Mouse (Mus musculus) lung, postnatal 4 days (tissue): ENCODE data around the gene Zbtb16.

Experiments used
- DNase-seq, 2 experiments: peaks; one replicate each; pipeline ENCODE4 v3.0.0; 2021

Gene Zbtb16

DNA sequence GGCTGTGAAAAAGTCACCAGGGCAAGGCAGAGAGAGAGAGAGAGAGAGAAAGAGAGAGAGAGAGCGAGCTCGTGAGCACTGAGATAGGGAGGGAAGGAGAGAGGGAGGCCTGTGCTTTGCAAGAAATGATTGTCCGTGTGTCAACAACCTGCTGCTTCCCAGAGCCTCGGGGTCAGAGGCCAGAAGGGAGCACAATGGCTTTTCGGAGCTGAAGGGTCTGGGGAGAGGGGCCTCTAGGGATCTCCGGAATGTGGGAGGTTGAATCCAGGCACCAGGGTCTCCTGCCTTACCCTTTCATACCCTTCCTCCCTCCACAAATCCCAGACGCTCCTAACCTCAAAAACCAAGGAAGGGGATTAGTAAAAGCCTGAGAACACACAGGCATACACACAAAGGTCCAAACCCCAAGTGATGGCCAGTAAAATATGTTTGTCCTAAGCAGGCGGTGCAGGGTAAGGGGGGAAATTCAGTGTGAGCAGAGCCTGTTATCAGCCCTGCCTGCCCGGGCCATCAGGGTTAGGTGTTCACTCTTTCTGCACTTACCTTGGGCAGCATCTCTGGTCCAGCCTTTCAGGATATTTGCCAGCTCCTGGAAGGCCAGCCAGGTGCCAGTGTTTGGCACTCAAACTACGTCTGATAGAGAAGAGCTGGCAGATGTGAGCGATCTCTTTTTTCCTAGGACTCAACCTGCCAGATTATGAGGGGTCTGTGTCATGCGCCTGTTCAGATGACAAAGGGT is 139.1 kb downstream of the Zbtb16 start:
- no peak for DNase-seq

DNA sequence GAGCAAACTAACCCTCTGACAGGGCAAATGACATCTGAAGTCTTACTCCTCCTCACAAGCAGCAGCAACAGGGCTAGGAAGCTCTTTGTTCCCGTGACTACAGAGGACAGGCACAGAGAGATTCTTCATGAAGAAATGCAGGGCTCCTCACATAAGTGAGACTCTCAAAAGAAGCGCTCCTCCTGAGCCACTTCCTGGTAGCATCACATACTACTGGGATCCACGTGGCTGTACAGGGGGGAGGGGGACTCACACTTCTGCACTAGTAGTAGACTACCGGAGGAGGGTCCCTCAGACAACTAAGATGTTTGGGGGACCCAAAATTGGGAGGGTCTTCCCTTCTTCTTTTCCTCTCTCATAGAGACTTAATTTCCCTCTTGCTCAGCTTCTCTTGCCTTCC is 139.7 kb downstream of the Zbtb16 start:
- no peak for DNase-seq

DNA sequence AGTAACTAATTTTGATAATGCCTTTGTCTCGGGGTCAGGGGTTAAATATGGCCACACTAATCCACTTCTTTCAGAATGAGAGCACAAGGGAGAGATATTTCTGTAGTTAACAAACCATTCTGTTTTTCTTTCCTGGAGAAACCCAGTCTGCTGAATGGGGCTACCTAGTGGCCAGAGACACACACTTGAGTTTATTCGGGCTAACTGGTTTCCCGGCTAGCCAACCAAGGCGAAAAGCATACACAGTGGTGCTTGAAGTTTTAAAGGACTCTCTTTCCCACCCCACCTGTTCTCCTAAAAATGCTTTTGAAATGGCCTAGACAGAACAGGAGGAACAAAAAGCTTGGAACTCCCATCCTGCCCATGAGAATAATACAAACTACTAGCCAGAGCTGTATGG is 140.2 kb downstream of the Zbtb16 start:
- DNase-seq: no peak

DNA sequence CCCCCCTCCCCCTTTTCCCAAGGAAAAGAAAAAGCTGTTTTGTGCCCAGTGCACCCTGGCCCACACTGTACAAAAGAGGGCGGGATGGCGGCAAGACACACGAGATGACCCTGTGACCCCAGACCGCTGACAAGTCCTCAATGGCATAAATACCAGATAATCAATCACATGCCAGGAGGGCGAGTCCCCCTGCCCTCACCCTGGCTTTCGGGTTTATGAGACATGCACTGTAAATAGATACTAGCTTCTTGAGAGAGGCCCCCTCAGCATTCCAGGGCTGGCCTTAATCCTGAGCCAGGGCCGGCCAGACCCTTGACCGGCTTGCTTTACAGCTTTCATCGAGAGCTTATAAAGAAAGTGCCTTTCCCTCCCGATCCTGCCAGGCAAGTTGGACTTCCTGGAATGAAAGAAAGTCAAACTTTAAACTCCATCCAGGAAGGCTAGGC is 141.4 kb downstream of the Zbtb16 start:
- peak; percentile 41 to 59 for DNase-seq

DNA sequence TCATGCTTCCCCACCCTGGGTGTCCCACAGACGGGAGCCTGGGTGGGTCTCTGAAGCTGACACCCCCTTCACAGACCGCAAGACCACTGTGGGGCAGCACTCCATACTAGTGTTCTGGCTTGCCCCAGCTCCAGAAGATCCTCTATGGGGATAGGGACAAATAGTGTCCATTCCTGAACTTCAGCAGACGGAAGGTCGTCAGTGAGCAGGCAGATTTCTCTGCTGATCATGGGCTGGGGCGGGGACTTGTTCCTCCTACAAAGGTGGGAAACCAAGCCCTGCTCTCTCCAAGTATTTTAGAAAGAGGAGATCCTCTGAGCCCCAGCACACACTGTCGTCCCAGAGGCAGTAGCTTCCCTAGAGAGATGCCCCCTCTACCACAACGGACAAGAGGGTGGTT is 142.3 kb downstream of the Zbtb16 start:
- no peak for DNase-seq

DNA sequence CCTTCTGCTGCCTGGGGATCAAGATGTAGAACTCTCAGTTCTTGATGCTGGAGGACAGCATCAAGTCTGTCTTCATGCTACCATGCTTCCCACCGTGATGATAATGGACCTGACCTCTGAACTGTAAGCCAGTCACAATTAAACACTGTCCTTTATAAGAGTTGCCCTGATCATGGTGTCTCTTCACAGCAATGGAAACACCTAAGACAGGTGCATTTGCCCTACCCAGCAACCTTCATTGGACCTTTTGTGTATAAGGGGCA is 146.4 kb downstream of the Zbtb16 start:
- no peak for DNase-seq

DNA sequence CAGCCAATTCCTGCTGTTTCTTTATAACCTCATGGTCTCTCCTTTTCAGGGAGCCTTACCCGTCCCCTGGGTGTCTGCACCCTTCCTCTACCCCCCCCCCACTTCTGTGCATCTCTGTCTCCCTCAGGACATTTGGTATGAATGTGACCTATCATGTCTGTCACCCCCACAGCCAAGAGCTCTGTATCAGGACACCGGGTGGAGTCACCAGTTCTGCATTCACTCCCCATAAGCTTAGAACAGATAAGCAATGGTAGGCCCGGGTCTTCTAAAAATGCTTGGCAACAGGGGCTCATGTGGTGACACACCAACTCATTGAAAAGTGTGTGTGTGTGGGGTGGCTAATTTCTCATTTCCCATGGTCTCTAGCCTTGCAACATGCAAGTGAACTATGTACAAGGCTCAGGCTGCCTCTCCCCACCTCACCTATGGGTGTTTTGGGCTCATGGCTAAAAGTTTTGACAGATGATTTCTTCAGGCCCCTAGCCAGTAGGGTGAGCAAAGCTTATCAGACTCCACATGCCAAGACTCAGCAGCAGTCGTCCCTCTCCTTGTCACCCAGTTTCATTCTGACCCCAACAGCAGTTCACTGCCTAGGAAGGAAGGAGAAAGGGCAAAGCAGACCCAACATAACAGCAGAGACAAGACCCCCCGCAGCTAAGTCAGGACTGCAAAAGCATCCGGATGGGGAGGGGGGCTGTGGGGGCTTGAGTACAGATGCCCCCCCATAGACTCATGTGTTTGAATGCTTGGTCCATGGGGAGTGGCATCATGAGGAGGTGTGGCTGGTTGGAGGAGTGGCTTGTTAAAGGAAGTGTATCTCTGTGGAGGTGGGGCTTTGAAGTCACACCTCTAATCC is 146.9 kb downstream of the Zbtb16 start:
- no peak for DNase-seq

DNA sequence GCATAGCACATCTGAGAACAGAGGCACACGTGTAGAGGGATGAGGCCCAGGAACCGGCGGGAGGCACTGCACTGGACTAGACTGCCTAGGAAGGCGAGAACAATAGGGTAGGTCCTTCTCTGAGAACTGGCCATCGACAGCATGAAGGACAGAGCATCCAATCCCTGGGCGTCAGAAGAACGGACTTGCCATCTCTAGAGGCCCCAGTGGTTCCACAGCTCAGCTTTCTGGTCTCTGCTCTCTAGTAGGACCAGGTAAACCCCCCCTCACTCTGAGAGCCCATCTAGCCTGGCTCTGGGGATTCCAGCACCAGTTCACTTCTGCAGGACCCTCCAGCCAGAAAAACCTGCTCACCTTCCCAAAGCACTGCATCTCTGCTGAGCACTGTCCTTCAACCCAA is 148.1 kb downstream of the Zbtb16 start:
- no peak for DNase-seq

DNA sequence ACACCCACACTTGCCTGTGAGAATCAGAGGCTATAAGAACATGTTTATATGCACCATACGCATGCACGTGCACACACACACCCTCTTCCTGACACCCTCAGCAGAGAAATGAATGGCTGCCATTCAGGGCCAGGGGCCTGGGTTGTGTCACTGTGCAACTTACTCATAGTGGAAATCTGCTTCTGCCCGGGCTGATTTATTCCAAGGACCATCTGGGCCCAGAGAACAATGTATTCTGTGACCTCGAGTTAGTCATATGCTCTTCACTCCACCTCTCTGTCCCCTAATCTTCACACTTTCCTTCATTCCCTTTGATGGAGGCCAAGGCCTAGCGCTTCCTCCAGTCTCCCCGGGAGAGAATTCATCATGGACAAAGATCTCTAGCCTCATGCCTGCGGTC is 150.3 kb downstream of the Zbtb16 start:
- no peak for DNase-seq

DNA sequence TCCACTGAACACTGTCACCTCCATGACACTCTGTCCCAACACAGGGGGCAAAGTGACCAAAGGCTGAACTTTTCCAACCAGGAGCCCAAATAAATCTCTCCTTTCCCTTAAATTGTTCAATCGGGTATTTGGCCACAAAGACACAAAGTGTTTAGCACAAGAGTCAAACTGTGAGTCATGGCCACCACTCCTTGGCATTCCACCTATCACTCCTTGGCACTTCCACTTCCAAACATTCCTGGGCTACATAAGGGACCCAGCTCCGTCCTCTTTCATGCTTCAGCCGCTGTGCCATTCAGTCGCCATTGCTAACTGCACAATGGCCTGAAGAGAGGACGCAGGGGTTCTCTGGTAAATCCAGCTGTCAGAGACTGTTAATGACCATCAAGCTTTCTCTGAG is 151.9 kb downstream of the Zbtb16 start:
- DNase-seq: no peak

DNA sequence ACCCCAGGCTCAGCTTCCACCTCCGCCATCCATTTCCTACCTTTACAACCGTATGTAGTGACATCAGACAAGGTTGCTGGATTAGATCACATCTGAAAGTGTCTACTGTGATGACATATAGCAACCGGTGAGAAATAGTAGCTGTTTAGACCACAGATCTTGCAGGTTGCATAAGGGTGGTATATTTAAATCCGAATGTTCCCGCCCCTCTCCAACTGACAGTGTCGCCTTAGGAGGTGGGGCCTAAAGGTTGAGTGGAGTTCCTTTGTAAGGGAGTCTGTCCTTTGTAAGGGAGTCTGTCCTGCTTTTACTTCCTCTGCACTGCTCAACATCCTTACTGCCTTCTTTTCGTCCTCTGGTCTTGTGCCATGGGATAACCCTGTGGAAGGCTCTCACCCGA is 154.8 kb downstream of the Zbtb16 start:
- DNase-seq: no peak

DNA sequence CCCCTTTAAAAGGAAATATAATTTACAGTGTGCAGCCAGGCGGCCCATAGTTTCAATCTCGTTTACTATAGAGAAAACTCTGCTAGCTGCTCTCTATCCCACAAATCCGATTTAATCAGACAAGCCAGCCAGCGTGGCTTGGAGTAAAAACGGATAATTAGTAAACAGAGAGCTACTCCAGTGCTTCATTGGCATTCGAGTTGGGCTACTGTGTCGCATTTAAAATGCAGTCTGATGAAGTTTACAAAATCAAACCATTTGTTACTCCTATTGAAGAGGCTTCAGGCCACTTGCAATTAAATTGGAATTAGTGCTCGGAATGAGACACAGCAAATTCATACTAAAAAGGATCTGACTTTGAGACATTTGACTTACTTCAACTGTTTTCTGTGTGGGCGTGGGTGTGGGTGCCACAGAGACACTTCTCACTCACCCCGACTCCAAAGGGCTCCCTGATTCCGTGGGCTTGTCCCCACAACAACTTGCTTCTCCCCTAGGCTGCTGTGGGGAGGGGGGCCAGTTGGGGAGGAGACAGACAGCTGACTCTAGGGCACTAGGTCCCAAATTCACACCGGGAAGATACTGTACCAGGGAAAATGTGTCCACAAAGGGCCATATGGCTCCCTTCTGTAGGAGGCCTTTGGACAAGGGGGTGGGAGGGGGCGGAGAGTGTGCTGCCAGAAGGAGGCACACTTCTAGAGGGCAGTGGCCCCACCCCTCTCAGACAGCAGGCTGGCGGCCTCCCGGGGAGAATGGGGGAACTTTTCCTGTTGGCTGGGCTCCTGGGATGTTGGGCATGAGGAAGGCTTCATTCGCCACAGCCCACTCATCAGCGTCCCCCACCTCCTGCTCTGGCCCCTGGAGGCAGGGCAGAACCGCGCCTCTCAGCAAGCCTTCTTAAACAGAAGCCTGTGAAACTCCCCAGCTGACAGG is 157.3 kb downstream of the Zbtb16 start:
- peak; percentile 64 to 80 for DNase-seq

DNA sequence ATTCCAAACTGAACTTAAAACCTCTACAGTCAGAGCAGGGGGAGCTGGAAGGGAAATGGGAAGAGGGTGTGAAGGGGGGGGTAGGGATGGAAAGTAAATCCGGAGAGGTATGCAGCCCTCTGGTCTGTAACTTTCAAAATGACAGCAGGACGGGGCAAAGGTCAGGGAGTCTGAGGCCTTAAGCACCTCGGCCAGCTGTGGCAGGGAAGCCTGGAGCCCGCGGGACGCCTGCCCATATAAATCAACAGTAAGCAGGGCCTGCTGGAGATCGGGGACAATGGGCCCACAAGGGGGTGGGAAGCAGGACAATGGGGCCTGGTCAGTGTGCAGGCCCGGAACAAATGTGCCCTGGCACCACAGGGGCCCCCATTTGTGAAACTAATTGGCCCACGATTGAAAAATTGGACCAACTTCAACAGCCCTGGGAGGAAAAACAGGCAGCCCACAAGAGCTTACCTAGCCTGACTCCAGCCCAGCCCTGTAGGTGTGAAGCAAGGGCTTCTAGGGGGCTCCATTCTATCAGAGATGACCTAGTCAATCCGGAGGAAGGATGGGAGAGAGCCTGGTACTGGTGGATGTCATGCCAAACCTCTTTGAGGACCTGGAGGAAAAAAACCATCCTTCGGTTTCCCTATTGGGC is 160.8 kb downstream of the Zbtb16 start:
- DNase-seq: peak; percentile 25 to 50

DNA sequence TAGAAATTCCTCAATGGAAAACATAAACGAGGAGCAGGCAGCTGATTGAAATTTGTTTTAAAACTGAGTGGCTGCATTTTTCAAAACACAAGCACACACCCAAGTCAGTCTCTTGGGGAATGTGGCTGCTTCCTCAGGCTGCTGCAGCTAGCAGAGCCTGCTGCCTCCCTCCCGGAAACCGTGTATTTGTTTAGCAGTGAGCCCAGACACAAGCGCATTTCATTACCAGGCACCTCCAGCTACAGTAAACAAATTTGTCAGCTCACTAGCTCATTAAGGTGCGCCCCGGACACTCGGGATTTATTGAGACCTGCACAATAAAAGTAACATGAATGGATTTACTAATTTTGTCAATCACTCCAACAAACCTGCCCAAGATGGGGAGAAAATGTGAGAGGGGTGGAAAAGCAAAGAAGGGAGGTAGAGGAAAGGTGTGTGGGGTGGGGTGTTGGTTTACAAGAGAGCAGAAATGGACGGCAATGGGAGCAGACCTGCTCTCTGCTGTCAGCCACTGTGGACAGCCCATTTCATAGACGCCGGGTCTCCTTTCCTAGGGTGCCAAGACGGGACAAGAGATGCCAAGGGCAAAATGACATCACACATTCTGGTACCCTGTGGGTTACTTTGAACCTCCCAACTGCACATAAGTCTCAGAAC is 161.5 kb downstream of the Zbtb16 start:
- peak; percentile 48 to 61 for DNase-seq

DNA sequence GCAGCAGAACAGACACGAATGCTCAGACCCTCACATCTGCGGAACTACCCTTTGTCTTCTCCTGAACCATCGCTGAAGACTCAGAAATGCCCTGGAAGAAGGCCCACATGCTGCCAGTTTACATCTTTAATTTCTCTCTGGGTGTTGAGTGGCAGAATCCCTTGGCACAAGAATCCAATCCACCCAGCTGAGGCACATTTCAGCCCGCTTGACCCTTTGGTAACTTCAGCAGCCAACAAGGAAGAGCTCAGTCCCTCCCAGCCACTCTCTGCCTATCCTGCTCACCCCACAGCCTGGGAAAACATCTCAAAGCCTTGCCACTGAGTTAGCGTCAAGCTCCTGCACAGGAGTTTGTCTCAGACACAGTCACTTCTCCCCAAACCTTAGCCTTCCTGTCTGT is 162.2 kb downstream of the Zbtb16 start:
- DNase-seq: no peak

DNA sequence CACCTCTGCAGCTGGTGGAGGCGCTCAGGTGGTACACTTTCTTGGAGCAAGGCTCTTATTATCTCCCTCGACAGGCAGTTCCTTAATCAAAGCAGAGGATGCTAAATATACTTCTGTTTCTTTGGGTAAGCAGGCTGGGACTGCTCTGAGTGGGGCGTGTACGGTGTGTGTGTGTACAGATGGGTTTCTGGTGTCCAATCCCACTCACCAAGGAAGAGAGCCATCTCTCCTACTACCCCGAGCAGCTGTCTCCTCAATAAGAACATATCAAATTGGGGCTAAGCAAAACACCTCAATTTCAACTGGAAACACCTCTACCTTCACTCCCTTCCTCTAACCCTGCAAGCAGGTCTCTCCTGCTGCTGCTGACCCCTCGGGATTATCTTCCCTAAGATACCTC is 162.8 kb downstream of the Zbtb16 start:
- no peak for DNase-seq

DNA sequence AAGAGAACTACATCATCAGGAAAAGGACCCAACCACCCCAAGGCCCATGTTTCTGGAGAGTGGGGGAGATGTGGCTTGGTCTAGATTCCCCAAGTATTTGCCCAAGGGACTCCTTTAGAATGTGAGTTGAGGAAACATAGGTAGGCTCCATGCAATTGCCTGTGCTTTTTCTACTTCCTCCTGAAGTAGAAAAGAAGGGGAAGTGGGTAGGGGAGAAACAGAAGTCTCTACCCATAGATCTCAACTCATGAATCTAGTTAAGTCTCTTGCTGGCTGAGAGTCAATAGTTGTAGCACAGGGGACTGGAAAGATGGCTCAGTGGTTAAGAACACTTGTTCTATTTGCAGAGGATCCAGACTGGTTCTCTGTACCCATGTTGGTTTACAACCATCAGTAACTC is 164.2 kb downstream of the Zbtb16 start:
- no peak for DNase-seq

DNA sequence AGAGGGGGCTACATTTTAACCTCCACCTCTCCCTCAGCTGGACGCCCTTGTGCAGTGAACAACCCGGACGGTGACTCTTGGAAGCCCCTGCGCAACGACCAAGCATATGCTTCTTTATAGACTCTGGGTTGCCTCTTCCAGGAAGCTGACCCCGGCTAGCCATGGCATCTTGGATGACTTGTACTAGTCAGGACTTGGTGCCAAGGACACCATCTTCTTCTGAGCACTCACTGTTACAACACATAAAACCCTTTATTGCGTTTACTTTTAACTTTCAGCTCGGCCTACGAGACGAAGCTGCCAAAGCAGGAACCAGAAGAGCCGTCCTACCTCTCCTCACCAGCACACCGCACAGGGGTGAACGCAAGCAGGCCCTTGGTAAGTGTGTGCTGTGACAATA is 165.9 kb downstream of the Zbtb16 start:
- no peak for DNase-seq

DNA sequence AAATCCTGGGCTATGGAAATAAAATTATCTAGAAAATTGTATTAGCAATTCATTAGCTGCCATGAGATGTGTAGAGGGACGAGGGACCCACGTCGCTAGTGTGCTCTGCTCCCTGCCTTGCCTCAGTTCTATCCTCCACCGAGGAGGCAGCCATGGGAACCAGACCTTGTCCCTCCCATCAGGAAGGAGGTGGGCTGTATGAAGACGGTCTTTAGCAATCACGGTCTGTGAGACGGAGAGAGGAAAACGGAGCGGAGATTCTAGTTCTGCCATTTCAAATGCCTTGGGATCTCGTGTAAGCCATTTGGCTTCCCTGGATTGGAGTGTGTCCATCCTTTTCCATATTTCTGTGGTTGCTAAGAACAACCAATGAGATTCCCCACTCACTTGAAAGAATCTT is 166.3 kb downstream of the Zbtb16 start:
- no peak for DNase-seq

DNA sequence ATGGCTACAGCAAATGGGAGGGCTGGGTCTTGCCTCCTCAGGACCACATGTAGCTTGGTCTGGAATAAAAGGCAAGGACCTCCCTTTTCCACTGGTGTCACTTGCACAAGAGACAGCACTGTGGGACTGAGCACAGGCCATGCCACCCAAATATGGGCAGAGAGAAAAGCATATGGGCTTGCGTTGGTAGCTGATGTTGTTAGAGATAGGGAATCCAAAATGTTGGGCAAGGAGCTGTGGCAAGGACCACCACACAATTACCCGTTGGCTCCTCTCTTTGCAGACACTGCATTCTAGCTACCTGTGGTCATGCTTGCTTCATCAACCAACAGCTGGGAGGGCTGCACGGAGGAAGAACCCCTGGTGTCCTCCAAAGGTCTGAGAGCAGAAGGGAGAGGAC is 169.3 kb downstream of the Zbtb16 start:
- DNase-seq: no peak

DNA sequence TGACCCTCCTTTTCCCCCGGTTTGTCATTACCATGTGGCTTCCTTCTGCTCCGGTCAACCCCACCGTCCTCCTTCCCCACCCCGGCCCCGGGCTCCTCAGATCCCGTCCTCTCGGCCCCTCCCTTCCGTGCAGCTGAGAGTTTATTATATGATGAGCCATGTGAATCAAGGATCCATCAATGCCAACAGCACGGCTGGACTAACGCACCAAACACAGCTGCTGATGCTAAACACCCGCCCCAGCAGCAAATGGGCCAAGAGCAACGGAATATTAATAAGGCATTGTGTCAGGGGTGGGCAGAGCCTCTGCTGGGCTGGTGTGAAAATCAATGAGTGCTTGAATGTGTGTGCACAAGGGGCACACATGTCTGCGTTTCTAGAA is 173.0 kb downstream of the Zbtb16 start:
- peak in 1 of 2 experiments; percentile 47 for DNase-seq

DNA sequence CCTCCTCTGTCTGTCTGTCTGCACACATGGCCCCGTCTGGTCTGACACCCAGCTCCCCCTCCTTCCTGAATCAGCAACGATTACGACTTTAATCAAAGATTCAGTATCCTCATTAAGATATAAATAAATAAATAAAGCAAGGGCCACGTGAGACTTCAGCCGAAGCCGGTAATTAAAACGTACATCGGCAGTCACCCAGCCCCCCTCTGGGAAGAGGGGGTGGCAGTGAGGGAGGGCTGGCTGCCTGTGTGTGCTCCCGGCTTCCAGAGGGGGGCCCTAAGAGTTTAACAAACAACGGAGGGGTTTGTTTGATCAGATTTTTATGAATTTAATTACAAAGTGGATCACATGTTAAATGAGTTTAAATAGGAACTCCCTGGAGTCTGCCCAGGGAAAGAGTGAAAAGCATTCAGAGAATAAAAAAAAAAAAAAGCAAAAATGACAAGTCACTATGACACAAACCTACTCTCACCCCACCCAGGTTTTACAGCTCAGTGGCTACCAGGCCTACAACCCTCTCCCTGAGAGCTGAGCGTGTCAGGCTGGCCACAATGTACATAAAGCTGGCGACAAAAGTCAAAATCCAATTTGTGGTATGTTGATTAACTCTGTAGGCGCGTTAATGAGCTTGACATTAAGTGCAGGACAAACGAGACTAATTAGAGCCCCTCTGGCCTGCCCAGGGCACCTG is 173.5 kb downstream of the Zbtb16 start:
- no peak for DNase-seq
